Comparison of ENCODE assay signal across 8 mouse cellular contexts in the genomic region with DNA sequence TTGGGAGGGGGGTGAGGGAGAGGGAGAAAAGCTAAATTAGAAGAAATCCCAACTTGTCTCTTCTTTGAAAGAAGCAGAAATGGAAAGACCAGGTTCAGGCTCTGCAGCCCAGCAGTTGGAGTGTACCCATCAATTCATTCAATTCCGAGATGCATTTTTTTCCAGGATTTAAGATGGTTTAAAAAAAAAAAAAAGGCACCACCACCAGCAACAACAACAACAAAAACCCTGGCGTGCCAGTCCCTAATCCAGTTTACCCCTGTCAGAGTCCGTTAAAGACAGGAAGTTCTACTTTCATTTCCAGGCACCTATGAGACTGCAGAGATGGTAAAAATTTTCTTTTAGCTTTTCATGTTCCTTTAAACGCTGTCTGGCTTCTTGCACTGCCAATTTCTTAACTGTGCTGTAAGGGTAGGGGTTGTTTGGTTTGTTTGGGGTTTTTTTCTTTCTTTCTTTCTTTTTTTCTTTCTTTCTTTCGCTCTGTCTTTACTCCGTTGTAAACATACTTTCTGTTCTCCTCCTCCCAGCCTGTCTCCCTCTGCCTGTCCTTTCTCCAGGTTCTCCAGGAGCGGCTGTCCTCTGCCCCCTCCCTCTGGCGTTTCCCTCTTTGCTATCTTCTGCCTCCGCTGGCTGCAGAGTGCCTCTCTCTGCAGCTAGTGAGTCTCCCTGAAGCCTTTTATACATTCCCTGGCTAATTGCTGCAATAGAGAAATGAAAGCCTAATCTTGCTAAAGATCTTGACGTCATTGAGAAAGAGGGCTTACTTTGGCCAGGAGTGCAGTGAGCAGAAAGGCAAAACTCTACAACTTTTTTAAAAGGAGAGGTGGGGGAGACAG. TPM values are rescaled to one million over a fixed set of nuclear protein-coding genes. Genes with fewer than 3 reads are reported as not detected.
A peak's percentile ranks its signal among the peaks of the same experiment; 100 is the strongest.
DNase-seq lines count a peak whose midpoint lies in the region; ATAC-seq and TF ChIP-seq lines count a peak whose summit lies in the region.

TSS of gene Dio2 (minus strand) at position 51 of the 836 bp plus-strand sequence.

- 0 out of 2 replicates have a peak within 1 kb of the TSS, but pooled peaks have one; percentile 7 for H3K4me3 ChIP-seq in hindbrain, embryonic 10.5 days
- H3K4me3 ChIP-seq in hindbrain, embryonic 11.5 days (ENCODE audit: low read depth, low read length): no peak within 1 kb of the TSS
- H3K4me3 ChIP-seq in C2C12 (ENCODE audit: insufficient read depth, poor library complexity, severe bottlenecking): peak within 1 kb of the TSS; percentile 16
- peak within 1 kb of the TSS; percentile 19 for H3K4me3 ChIP-seq in forebrain, postnatal 0 days (ENCODE audit: low read depth, low read length)
- peak within 1 kb of the TSS; percentile 16 for H3K4me3 ChIP-seq in midbrain, postnatal 0 days (ENCODE audit: low read depth, low read length)

- H3ac ChIP-seq in C2C12 (ENCODE audit: control insufficient read depth, insufficient read length, low read depth): peak within 1 kb of the TSS; percentile 80

- H3K27ac ChIP-seq in hindbrain, embryonic 10.5 days: no peak within 1 kb of the TSS
- no peak within 1 kb of the TSS for H3K27ac ChIP-seq in hindbrain, embryonic 11.5 days (ENCODE audit: low read depth, low read length)
- no peak within 1 kb of the TSS for H3K27ac ChIP-seq in forebrain, postnatal 0 days (ENCODE audit: low read depth, low read length)
- no peak within 1 kb of the TSS for H3K27ac ChIP-seq in midbrain, postnatal 0 days (ENCODE audit: low read depth, low read length)

- H3K79me3 ChIP-seq in C2C12 (ENCODE audit: low read depth): no peaks in the 10 kb centered on the region

- no peaks in the 10 kb centered on the region for H3K79me2 ChIP-seq in C2C12 (ENCODE audit: control insufficient read depth, insufficient read depth)

- no peak within 1 kb of the TSS for H3K4me2 ChIP-seq in hindbrain, embryonic 11.5 days (replicated peaks; ENCODE audit: low read depth, low read length)
- H3K4me2 ChIP-seq in forebrain, postnatal 0 days (ENCODE audit: low read depth): peak within 1 kb of the TSS; percentile 45
- peak within 1 kb of the TSS; percentile 38 for H3K4me2 ChIP-seq in midbrain, postnatal 0 days (ENCODE audit: low read depth, low read length, poor library complexity, severe bottlenecking)

- H3K27me3 ChIP-seq in hindbrain, embryonic 10.5 days (ENCODE audit: insufficient read depth, poor library complexity, severe bottlenecking): no peaks in the 10 kb centered on the region
- H3K27me3 ChIP-seq in hindbrain, embryonic 11.5 days (ENCODE audit: control insufficient read depth, insufficient read depth, low read length): no peaks in the 10 kb centered on the region
- no peaks in the 10 kb centered on the region for H3K27me3 ChIP-seq in C2C12 (ENCODE audit: control insufficient read depth, insufficient read depth, insufficient read length)
- no peaks in the 10 kb centered on the region for H3K27me3 ChIP-seq in forebrain, postnatal 0 days (ENCODE audit: insufficient read depth, low read length)
- no peaks in the 10 kb centered on the region for H3K27me3 ChIP-seq in midbrain, postnatal 0 days (ENCODE audit: insufficient read depth, low read length)

- no peaks in the 10 kb centered on the region for H3K36me3 ChIP-seq in hindbrain, embryonic 10.5 days
- no peaks in the 10 kb centered on the region for H3K36me3 ChIP-seq in hindbrain, embryonic 11.5 days (ENCODE audit: control insufficient read depth, insufficient read depth, low read length)
- no peaks in the 10 kb centered on the region for H3K36me3 ChIP-seq in C2C12 (ENCODE audit: control insufficient read depth, insufficient read depth)
- H3K36me3 ChIP-seq in forebrain, postnatal 0 days (ENCODE audit: insufficient read depth): no peaks in the 10 kb centered on the region
- H3K36me3 ChIP-seq in midbrain, postnatal 0 days (ENCODE audit: insufficient read depth, low read length): no peaks in the 10 kb centered on the region

- DNase-seq in hindbrain, embryonic 10.5 days (ENCODE audit: low spot score): no peak
- DNase-seq in hindbrain, embryonic 11.5 days (ENCODE audit: low spot score): no peak
- peak; percentile 66 for DNase-seq in cerebellum, adult 11-12 months
- peak; percentile 17 for DNase-seq in forebrain, postnatal 0 days
- DNase-seq in layer of hippocampus, postnatal 10 days (ENCODE audit: low spot score in 2 of 2): peak in 1 of 2 experiments; percentile 44
- DNase-seq in midbrain, postnatal 0 days (ENCODE audit: low spot score): no peak
- no peak for DNase-seq in spleen, adult 12 weeks (ENCODE audit: low spot score)

- H3K4me1 ChIP-seq in hindbrain, embryonic 10.5 days (replicated peaks): no peaks in the 10 kb centered on the region; the same call in 1 of the 2 replicates
- H3K4me1 ChIP-seq in hindbrain, embryonic 11.5 days (replicated peaks; ENCODE audit: control insufficient read depth, insufficient read depth, low read length): no peaks in the 10 kb centered on the region
- H3K4me1 ChIP-seq in forebrain, postnatal 0 days (ENCODE audit: insufficient read depth): no peaks in the 10 kb centered on the region
- no peaks in the 10 kb centered on the region for H3K4me1 ChIP-seq in midbrain, postnatal 0 days (ENCODE audit: insufficient read depth, low read length)

- H3K9me3 ChIP-seq in hindbrain, embryonic 10.5 days: no peaks in the 10 kb centered on the region
- H3K9me3 ChIP-seq in hindbrain, embryonic 11.5 days (ENCODE audit: control insufficient read depth, low read length): no peaks in the 10 kb centered on the region
- no peaks in the 10 kb centered on the region for H3K9me3 ChIP-seq in forebrain, postnatal 0 days (ENCODE audit: low read length)
- H3K9me3 ChIP-seq in midbrain, postnatal 0 days (ENCODE audit: low read length): no peaks in the 10 kb centered on the region

- ATAC-seq in hindbrain, embryonic 11.5 days (ENCODE audit: low FRiP score): no peak
- 0 out of 2 replicates have a peak, but pooled peaks have one; percentile 42 for ATAC-seq in forebrain, postnatal 0 days
- ATAC-seq in midbrain, postnatal 0 days (ENCODE audit: low FRiP score): no peak

- no peak for TF ChIP-seq CTCF in C2C12 (IDR thresholded peaks at IDR 0.05; ENCODE audit: control insufficient read depth, insufficient read depth, insufficient read length)
- TF ChIP-seq CTCF in forebrain, postnatal 0 days (IDR thresholded peaks at IDR 0.05; ENCODE audit: low read depth): peak; percentile 16; the same call in 1 of the 2 replicates
- TF ChIP-seq CTCF in midbrain, postnatal 0 days (IDR thresholded peaks at IDR 0.05): no peak

- no peak within 1 kb of the TSS for H3K9ac ChIP-seq in hindbrain, embryonic 11.5 days (ENCODE audit: low read depth, low read length)
- no peak within 1 kb of the TSS; the same call in 1 of the 2 replicates for H3K9ac ChIP-seq in forebrain, postnatal 0 days
- no peak within 1 kb of the TSS for H3K9ac ChIP-seq in midbrain, postnatal 0 days (replicated peaks; ENCODE audit: low read length, poor library complexity, severe bottlenecking)

- 26% methylated on average over 10 of the region's 10 CpGs for WGBS in hindbrain, embryonic 10.5 days
- WGBS in hindbrain, embryonic 11.5 days: 34% methylated on average over 10 of the region's 10 CpGs
- 9% methylated on average over 10 of the region's 10 CpGs for WGBS in forebrain, postnatal 0 days
- WGBS in midbrain, postnatal 0 days: 15% methylated on average over 10 of the region's 10 CpGs

TF ChIP-seq in C2C12, 6 proteins besides CTCF, POLR2A, EP300 and RAD21:
- TF ChIP-seq USF1 (IDR thresholded peaks at IDR 0.05; ENCODE audit: low read depth): no peak
- TF ChIP-seq FOSL1 (IDR thresholded peaks at IDR 0.05; ENCODE audit: insufficient read depth, low read length, poor library complexity, severe bottlenecking): no peak
- TF ChIP-seq MYOG (IDR thresholded peaks at IDR 0.05; ENCODE audit: control insufficient read depth, extremely low read depth, insufficient read length): no peak
- no peak for TF ChIP-seq CEBPB (IDR thresholded peaks at IDR 0.05; ENCODE audit: low read depth)
TF ChIP-seq in C2C12: peak in this region for 0.

RNA-seq across cellular contexts. Expression of gene Dio2, which starts in this region (rescaled TPM):
- 0.57 and 0.63 TPM in 2 replicates for polyA plus RNA-seq in hindbrain, embryonic 10.5 days (2016; fragmentation: Nextera tagmentation; extraction: Ambion mirVana)
- polyA plus RNA-seq in hindbrain, embryonic 11.5 days (2014; fragmentation: Nextera tagmentation; extraction: Ambion mirVana): 0.45 and 0.63 TPM in 2 replicates
- polyA plus RNA-seq in C2C12 (2012; fragmentation: generic; extraction: Trizol): 0.04 TPM
- total RNA-seq in forebrain, postnatal 0 days (2014; rRNA removed): 10.5 and 16.6 TPM in 2 replicates
- 2.7 and 3.1 TPM in 2 replicates for polyA plus RNA-seq in forebrain, postnatal 0 days (2015; fragmentation: Nextera tagmentation; extraction: Ambion mirVana)
- 10 to 100 TPM; 45.7 to 59.3 TPM for total RNA-seq in layer of hippocampus, postnatal 10 days (2021)
- 0.57 and 0.82 TPM in 2 replicates for total RNA-seq in midbrain, postnatal 0 days (2014; rRNA removed)
- 0.17 and 0.25 TPM in 2 replicates for polyA plus RNA-seq in midbrain, postnatal 0 days (2015; fragmentation: Nextera tagmentation; extraction: Ambion mirVana)

Comparison
In these comparisons a context has a peak if more than half of its experiments do, and no peak if none do; other contexts are left out.
1. DNase-seq: peak in cerebellum, adult 11-12 months (single experiment) and forebrain, postnatal 0 days (single experiment); none in hindbrain, embryonic 10.5 days (single experiment), hindbrain, embryonic 11.5 days (single experiment), midbrain, postnatal 0 days (single experiment) and spleen, adult 12 weeks (single experiment).